Comparison of ENCODE assay signal across 8 mouse cellular contexts in the genomic region with DNA sequence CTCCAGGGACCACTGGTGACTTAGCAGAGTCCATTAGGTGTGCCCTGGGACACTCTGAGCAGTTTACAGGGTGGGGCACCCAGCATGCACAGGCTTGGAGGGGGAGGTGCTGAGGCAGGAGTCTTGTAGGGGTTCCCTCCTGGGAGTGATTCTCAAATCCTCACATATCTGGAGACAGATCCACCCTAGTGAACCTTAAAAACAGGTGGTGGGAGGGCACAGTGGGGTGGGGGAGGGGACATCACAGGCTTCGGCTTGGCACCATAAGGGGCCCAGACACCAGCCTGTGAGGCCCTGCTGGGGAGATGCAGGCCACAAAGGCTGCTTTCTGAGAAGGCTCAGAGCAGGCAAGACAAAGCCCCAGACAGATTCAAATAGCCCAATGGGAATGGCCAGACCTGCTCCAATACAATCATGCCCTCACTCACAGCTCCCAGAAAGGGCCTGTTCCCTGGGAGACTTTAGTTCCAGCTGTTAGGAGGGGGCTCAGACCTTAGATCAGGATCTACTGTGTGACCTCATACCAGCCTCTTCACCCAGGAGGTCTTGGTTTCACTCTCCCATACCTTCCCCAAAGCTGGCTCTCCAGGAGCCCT. TPM values are rescaled to one million over a fixed set of nuclear protein-coding genes. Genes with fewer than 3 reads are reported as not detected.
DNase-seq lines count a peak whose midpoint lies in the region; ATAC-seq lines count a peak whose summit lies in the region.

No protein-coding gene starts in this region.

- H3K4me1 ChIP-seq in megakaryocyte, embryonic 14.5 days: peaks cover 84% of the 10 kb centered on the region
- peaks cover 78% of the 10 kb centered on the region for H3K4me1 ChIP-seq in forebrain, embryonic 13.5 days
- H3K4me1 ChIP-seq in liver, embryonic 15.5 days (replicated peaks): peaks cover 79% of the 10 kb centered on the region

- whole genome bisulfite sequencing in forebrain, embryonic 13.5 days: 0% methylated on average over 1 of the region's 1 CpGs
- WGBS in liver, embryonic 15.5 days (ENCODE audit: insufficient replicate concordance): 25% methylated on average over 1 of the region's 1 CpGs

- H3K4me3 ChIP-seq in megakaryocyte, embryonic 14.5 days (replicated peaks): peak overlapping the region; percentile 50
- no peak overlapping the region for H3K4me3 ChIP-seq in forebrain, embryonic 13.5 days
- H3K4me3 ChIP-seq in liver, embryonic 15.5 days (replicated peaks): no peak overlapping the region

- peaks cover 8% of the 10 kb centered on the region for H3K36me3 ChIP-seq in megakaryocyte, embryonic 14.5 days (replicated peaks; ENCODE audit: low read length)
- H3K36me3 ChIP-seq in forebrain, embryonic 13.5 days (ENCODE audit: poor library complexity, severe bottlenecking): no peaks in the 10 kb centered on the region
- H3K36me3 ChIP-seq in liver, embryonic 15.5 days (replicated peaks): no peaks in the 10 kb centered on the region

- peak; percentile 86 for DNase-seq in thymus, postnatal 0 days (ENCODE audit: low spot score)
- DNase-seq in cerebellum, postnatal 10 days: no peak
- no peak for DNase-seq in lung, adult 18-20 months
- DNase-seq in right cerebral cortex, postnatal 25 days: no peak

- no peaks in the 10 kb centered on the region for H3K9me3 ChIP-seq in megakaryocyte, embryonic 14.5 days
- no peaks in the 10 kb centered on the region for H3K9me3 ChIP-seq in forebrain, embryonic 13.5 days (replicated peaks)
- no peaks in the 10 kb centered on the region for H3K9me3 ChIP-seq in liver, embryonic 15.5 days (replicated peaks)

- H3K27me3 ChIP-seq in megakaryocyte, embryonic 14.5 days (replicated peaks): no peaks in the 10 kb centered on the region
- no peaks in the 10 kb centered on the region for H3K27me3 ChIP-seq in forebrain, embryonic 13.5 days
- H3K27me3 ChIP-seq in liver, embryonic 15.5 days: 0 out of 2 replicates have a peak, but pooled peaks cover under 1% of the 10 kb centered on the region

- H3K4me2 ChIP-seq in forebrain, embryonic 13.5 days: peak overlapping the region; percentile 31
- H3K4me2 ChIP-seq in liver, embryonic 15.5 days: no peak overlapping the region

- peak overlapping the region; percentile 84 for H3K27ac ChIP-seq in forebrain, embryonic 13.5 days
- H3K27ac ChIP-seq in liver, embryonic 15.5 days (replicated peaks): no peak overlapping the region

- ATAC-seq in megakaryocyte, adult 5-6 weeks (ENCODE audit: poor library complexity, severe bottlenecking): no peak
- ATAC-seq in forebrain, embryonic 13.5 days: peak; percentile 73
- ATAC-seq in liver, embryonic 15.5 days (ENCODE audit: insufficient read depth): peak; percentile 28; the same call in 1 of the 2 replicates

- peak overlapping the region; percentile 35; the same call in 1 of the 2 replicates for H3K9ac ChIP-seq in forebrain, embryonic 13.5 days
- no peak overlapping the region for H3K9ac ChIP-seq in liver, embryonic 15.5 days

RNA-seq across cellular contexts. Expression of a gene that starts 6.5 kb away (rescaled TPM):
- polyA plus RNA-seq in megakaryocyte, embryonic 14.5 days (2012; ENCODE audit: insufficient read depth, low replicate concordance): 15.7 and 19.2 TPM in 2 replicates
- total RNA-seq in megakaryocyte, adult 5-6 weeks (2015): 10.4 and 10.7 TPM in 2 replicates
- 14.0 and 16.6 TPM in 2 replicates for total RNA-seq in megakaryocyte, adult 5-6 weeks (2017)
- 34.5 and 38.7 TPM in 2 replicates for polyA plus RNA-seq in forebrain, embryonic 13.5 days (2015; fragmentation: Nextera tagmentation; extraction: Ambion mirVana)
- polyA plus RNA-seq in liver, embryonic 15.5 days (2015; fragmentation: Nextera tagmentation; extraction: Ambion mirVana): 4.0 and 5.2 TPM in 2 replicates
- 18.6 and 19.9 TPM in 2 replicates for polyA plus RNA-seq in thymus, postnatal 0 days (2015; fragmentation: Nextera tagmentation; extraction: Ambion mirVana)

RNA-seq across cellular contexts. Expression of a gene that starts 45.3 kb away (rescaled TPM):
- 3.3 TPM in 1 of 2 replicates, not detected in the other for polyA plus RNA-seq in megakaryocyte, embryonic 14.5 days (2012; ENCODE audit: insufficient read depth, low replicate concordance)
- 7.1 and 10.4 TPM in 2 replicates for total RNA-seq in megakaryocyte, adult 5-6 weeks (2015)
- 9.9 and 12.2 TPM in 2 replicates for total RNA-seq in megakaryocyte, adult 5-6 weeks (2017)
- 38.7 and 45.2 TPM in 2 replicates for polyA plus RNA-seq in forebrain, embryonic 13.5 days (2015; fragmentation: Nextera tagmentation; extraction: Ambion mirVana)
- 7.6 and 8.4 TPM in 2 replicates for polyA plus RNA-seq in liver, embryonic 15.5 days (2015; fragmentation: Nextera tagmentation; extraction: Ambion mirVana)
- 15.3 and 16.1 TPM in 2 replicates for polyA plus RNA-seq in thymus, postnatal 0 days (2015; fragmentation: Nextera tagmentation; extraction: Ambion mirVana)

RNA-seq across cellular contexts. Expression of a gene that starts 45.4 kb away (rescaled TPM):
- polyA plus RNA-seq in megakaryocyte, embryonic 14.5 days (2012; ENCODE audit: insufficient read depth, low replicate concordance): 1.2 and 2.4 TPM in 2 replicates
- 13.4 and 13.9 TPM in 2 replicates for total RNA-seq in megakaryocyte, adult 5-6 weeks (2015)
- 9.7 and 11.4 TPM in 2 replicates for total RNA-seq in megakaryocyte, adult 5-6 weeks (2017)
- 12.4 and 14.3 TPM in 2 replicates for polyA plus RNA-seq in forebrain, embryonic 13.5 days (2015; fragmentation: Nextera tagmentation; extraction: Ambion mirVana)
- polyA plus RNA-seq in liver, embryonic 15.5 days (2015; fragmentation: Nextera tagmentation; extraction: Ambion mirVana): 5.6 and 5.7 TPM in 2 replicates
- 18.6 and 20.5 TPM in 2 replicates for polyA plus RNA-seq in thymus, postnatal 0 days (2015; fragmentation: Nextera tagmentation; extraction: Ambion mirVana)

RNA-seq across cellular contexts. Expression of a gene that starts 59.4 kb away (rescaled TPM):
- polyA plus RNA-seq in megakaryocyte, embryonic 14.5 days (2012; ENCODE audit: insufficient read depth, low replicate concordance): not detected in 2 replicates
- total RNA-seq in megakaryocyte, adult 5-6 weeks (2015): not detected in 2 replicates
- total RNA-seq in megakaryocyte, adult 5-6 weeks (2017): not detected in 2 replicates
- polyA plus RNA-seq in forebrain, embryonic 13.5 days (2015; fragmentation: Nextera tagmentation; extraction: Ambion mirVana): not detected in 2 replicates
- not detected in 2 replicates for polyA plus RNA-seq in liver, embryonic 15.5 days (2015; fragmentation: Nextera tagmentation; extraction: Ambion mirVana)
- not detected in 2 replicates for polyA plus RNA-seq in thymus, postnatal 0 days (2015; fragmentation: Nextera tagmentation; extraction: Ambion mirVana)

RNA-seq across cellular contexts. Expression of a gene that starts 59.4 kb away (rescaled TPM):
- 10.4 TPM in 1 of 2 replicates, not detected in the other for polyA plus RNA-seq in megakaryocyte, embryonic 14.5 days (2012; ENCODE audit: insufficient read depth, low replicate concordance)
- 22.2 and 26.1 TPM in 2 replicates for total RNA-seq in megakaryocyte, adult 5-6 weeks (2015)
- 14.0 and 29.9 TPM in 2 replicates for total RNA-seq in megakaryocyte, adult 5-6 weeks (2017)
- polyA plus RNA-seq in forebrain, embryonic 13.5 days (2015; fragmentation: Nextera tagmentation; extraction: Ambion mirVana): 48.1 and 54.9 TPM in 2 replicates
- polyA plus RNA-seq in liver, embryonic 15.5 days (2015; fragmentation: Nextera tagmentation; extraction: Ambion mirVana): 12.7 and 12.8 TPM in 2 replicates
- 28.4 and 31.8 TPM in 2 replicates for polyA plus RNA-seq in thymus, postnatal 0 days (2015; fragmentation: Nextera tagmentation; extraction: Ambion mirVana)
